Mouse (Mus musculus) kidney, postnatal 14 days (tissue): ENCODE measurements around the gene Ubqln4.

Experiments
- DNase-seq: peaks from one replicate; pipeline ENCODE4 v3.0.0; 2022; ENCODE audit warnings: mixed read lengths

The Ubqln4 gene

DNA sequence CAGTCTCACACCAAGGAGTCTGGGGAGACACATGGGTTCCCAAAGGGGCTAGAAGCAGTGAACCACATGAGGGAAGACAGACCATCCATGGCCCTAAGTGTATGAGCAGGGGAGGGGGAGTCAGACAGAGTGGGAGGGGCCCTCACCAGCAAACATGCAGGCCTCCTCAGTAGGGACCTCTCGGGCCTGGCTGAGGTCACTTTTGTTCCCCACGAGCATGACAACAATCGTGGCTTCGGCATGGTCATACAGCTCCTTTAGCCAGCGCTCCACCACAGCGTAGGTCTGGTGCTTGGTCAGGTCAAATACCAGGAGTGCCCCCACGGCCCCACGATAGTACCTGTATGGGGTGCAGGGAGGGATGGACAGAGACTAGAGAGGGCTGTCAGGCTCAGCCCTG is 10.4 kb upstream of the Ubqln4 start:
- DNase-seq, result no peak

GRCm38 (mm10) chr3:88543651-88544410 is 9.7 kb upstream of the Ubqln4 start:
- DNase-seq, result peak; percentile 11

DNA sequence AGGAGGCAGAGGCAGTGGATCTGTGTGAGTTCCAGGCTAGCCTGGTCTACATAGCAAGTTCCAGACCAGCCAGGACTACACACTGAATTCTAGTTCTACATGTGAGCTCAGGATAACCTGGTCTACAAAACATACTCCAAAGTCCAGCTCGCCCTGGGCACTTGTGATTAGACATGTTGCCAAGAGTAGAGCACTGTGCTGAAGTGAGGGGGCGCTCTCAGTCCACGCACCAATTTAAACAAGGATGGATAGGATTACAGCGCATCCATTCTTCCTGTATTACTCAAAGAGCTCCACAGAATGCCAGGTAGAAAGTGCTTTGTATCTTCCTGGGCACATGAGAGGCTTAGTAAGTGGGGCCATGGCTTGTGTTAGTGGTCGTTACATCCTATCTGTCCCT is 9.0 kb upstream of the Ubqln4 start:
- peak; percentile 43 for DNase-seq

GRCm38 (mm10) chr3:88544955-88545591 is 8.5 kb upstream of the Ubqln4 start:
- DNase-seq, result peak; percentile 2

- DNase-seq, result no peak
These were observed 6.7 kb upstream of the Ubqln4 start for GRCm38 (mm10) chr3:88546674-88547418.

DNA sequence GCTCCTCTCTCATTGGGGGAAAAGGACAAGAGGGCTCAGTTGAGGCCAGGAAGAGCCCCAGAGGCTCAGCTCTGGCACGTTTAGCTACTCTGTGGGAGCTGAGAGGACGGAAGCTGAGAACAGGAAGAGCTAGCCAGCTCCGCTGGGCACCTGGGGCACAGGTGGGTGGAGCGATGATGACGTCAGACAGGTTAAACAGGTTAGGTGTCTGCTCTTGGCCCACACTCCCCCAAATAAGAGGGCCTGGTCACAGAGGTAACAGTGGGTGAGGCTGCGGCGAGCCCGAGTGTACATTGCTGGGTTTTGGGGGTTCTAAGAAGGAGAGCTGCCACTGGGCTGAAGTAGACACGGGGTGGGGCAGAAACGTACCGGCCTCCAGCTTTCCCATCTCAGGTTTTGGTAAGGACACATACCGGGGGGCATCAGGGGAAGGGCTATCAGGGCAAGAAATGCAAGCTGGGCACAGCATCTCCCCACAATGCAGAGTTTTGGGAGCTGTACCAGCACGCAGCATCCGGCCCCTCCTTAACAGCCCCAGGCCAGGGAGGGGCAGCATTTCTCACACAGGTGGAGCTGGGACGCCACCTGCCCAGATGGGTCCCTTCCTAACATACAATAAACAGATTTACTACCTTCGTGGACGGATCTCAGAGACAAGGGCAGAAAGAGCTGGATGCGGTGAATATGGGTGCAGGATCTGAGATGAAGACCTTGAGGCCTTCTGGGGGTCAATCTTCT is 5.2 kb upstream of the Ubqln4 start, which contains the start of gene Rab25:
Gene Rab25, minus strand, starts transcription at position 121 of the 738 bp plus-strand sequence.
- peak; percentile 76 for DNase-seq

DNA sequence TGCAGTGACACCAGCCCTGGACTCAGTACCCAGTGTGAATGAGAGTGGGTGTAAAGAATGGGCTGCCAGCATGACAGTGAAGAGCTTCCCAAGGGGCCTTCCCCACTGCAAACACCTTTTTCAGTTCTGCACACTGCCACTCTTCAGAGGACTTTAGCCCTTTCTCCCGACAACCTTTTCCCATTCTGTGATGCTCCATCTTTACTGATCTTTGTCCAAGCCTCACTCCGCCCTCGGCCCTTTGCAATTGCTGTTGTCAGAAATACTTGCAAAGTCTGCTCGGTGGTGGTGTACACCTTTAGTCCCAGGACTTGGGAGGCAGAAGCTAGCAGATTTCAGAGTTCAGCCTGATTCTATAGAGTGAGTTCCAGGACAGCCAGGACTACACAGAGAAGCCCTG is 2.0 kb upstream of the Ubqln4 start:
- peak; percentile 35 for DNase-seq

- no peak for DNase-seq
These were observed 1.4 kb upstream of the Ubqln4 start for GRCm38 (mm10) chr3:88552082-88552645.

DNA sequence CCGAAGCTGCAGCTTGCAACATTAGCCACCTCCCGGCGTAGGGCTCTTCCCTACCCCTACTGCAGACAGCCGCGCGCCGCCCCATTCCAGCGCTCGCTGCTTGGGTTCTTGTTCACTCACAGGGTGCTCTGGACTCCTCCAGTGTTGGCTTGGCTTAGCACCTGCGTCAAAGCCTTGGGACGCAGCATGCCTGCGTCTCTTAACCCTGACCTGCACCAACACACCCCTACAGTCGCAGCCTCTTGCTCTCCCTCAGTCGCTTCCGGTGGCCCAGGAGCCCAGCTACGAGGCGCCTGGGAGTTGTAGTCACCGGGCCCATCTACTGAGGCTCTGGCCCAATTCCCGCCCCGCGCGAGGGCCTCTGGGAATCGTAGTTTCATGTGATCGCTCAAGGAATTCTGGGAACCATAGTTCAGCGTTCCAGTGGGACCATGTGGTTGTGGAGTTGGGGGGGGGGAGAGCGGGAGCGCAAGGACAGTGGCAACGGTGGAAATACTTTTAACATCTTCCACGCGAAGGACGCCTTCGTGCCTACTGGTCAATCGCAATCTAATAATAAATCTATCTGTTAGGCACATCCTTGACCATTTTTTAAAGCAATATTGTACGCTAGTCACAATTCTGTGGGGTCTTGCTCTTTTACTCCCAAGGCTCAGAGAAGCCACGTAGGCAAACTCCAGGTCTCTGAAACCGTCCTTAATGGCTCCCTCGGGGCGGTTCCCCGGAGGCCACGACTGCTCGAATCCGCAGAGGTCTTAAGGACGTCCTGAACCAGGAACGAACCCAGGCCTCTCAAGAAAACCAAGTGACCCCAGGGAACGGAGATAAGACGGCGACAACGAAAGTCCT is 658 bp upstream of the Ubqln4 start, which contains the start of gene Lamtor2:
Gene Lamtor2, minus strand, starts transcription at position 399 of the 849 bp plus-strand sequence.
- DNase-seq, result peak; percentile 99

- peak; percentile 36 for DNase-seq
These were observed 475 bp downstream of the Ubqln4 start for GRCm38 (mm10) chr3:88553880-88554586.

DNA sequence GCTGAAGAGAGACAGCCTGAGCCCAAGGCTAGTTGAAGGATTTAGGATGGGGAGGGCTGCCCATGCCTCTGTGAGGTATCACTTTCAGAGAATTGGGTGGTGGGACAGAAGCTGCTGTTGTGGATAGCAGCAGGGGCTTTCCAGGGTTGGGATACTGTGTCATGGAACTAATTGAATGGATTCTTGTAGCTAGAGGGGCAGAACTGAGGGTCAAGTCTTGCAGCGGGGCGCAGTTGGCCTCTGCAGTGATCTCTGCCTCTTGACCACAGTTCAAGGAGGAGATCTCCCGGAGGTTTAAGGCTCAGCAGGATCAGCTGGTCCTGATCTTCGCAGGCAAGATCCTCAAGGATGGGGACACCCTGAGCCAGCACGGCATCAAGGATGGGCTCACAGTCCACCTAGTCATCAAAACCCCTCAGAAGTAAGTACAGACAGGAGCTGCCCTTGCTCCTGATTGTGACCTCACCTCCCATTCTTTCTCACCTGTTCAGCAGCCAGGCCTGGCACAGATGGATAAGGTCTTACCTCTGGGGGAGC is 1.6 kb downstream of the Ubqln4 start:
- DNase-seq, result no peak

GRCm38 (mm10) chr3:88555731-88556130 is 2.2 kb downstream of the Ubqln4 start:
- no peak for DNase-seq

- no peak for DNase-seq
These were observed 3.1 kb downstream of the Ubqln4 start for GRCm38 (mm10) chr3:88556616-88557015.

DNA sequence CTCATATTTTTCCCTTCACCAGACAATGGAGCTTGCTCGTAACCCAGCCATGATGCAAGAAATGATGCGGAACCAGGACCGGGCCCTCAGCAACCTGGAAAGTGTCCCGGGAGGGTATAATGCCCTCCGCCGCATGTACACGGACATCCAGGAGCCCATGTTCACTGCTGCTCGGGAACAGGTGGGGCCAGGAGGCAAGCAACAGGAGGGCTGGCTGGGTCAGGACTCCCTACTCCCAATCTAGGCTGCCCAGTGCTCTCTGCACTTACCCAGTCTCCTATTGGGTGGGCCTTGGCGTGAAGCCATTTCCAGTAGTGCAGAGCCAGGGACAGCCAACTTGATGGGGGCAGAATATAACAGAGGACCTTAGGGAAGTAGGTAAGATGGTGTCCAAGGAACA is 6.0 kb downstream of the Ubqln4 start:
- DNase-seq, result no peak

DNA sequence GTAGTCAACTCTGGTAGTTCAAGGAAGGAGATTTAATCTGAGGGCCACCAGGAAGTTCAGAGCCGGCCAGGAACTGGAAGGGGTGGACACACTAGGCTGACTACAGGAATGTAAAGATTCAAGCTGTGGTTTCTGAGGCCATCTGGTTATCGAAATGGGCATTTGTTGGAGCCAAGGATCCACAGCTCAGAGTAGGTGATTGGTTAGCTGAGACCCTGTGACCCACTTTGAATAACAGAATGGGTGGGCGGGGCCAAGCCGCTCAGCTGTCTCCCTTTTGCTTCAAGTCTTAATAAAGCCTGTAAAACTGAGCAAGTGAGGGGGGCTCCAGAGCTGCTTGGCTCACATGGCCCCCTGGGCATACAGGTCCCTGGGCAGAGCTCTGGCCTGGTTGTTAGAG is 8.4 kb downstream of the Ubqln4 start:
- DNase-seq, result peak; percentile 68

DNA sequence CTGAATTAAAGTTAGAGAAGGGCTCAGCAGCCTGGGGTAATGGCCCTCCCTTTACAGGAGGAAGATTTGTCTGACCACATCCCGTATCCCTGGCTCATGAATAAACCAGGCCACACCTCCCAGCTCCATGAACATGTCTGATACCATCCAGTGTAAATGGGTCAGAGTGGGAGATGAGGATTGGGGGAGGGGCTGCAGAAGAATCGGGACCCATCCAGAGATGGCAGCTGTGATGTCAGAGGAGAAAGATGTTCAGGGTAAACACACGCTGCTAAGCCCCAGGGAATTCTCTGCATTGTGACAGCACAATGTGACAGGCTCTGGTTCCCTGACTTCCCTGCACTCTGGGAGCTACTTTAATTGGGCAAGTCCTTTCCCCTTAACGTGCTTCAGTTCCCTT is 9.9 kb downstream of the Ubqln4 start:
- DNase-seq, result no peak

DNA sequence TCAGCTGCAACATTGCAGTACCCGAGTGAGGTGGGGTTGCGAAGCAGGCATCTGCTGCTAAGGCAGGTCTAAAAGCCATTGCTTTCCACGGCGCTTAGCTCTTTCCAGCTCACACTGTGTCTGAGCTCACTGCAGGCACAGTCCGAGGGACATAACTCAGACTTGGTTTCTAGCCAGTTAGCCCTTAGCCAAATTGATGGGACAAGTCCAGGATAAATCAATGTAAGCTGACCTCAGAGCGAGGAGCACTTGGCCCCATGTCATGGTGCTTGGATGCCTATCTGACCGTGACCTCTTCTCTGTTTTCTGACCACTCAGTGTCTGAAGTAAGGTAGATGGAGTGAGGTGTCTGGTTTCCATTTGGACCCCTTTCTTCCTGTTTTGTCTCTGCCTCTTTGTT is 10.4 kb downstream of the Ubqln4 start:
- no peak for DNase-seq

- no peak for DNase-seq
These were observed 12.6 kb downstream of the Ubqln4 start for GRCm38 (mm10) chr3:88566116-88566515.

DNA sequence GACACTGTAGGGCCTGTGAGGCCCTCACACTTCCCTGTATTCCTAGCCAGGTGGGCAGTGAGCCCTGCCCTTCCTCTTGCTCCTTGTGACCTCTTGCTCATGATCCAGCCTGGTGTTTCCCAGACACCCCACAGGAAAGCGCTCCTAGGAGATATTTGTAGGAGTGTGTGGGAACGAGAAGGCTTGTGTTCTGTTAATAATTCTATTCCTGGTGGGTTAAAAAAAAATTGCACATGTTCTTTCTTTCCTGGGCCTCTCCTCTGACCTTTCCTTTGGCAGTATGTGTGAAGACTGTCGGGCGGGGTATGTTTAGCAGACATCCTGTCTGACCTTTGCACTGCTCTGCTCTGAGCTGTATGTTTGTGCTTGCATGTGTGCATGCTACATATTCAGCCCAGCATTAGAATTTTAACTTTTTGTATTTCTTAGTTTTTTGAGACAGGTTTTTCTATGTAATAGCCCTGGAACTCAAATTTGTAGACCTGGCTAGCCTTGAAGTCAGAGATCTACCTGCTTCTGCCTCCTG is 13.0 kb downstream of the Ubqln4 start:
- no peak for DNase-seq

DNA sequence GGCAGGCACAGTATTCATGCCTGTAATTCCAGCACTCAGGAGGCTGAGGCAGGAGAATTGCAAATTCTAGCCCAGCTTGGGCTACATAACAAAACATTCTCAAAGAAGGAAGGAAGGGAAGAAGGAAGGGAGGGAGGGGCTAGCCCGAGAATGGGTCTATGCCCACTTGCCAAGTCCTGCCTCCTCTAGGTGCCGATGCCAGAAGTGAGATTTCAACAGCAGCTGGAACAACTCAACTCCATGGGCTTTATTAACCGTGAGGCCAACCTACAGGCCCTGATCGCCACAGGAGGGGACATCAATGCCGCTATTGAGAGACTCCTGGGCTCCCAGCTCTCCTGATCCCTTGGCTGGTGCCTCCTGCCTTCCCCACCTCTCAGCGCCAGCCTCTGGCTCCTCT is 14.3 kb downstream of the Ubqln4 start:
- DNase-seq, result no peak
